Mouse (Mus musculus) neutrophil, adult 59 days (primary cell): Measurements from ENCODE around the gene Ptk7. TPM values are rescaled to one million over a fixed set of nuclear protein-coding genes. Genes with fewer than 3 reads are reported as not detected.

ENCODE experiments used
- total RNA-seq, 2 experiments: library from RNA; stranded (reverse); gene quantifications; 1 replicate in 1 of 2; 2 replicates in 1 of 2; pipeline ENCODE4 v1.2.4; 2023

The Ptk7 gene
- under 1 TPM; 0.33 to 0.57 TPM for total RNA-seq

DNA sequence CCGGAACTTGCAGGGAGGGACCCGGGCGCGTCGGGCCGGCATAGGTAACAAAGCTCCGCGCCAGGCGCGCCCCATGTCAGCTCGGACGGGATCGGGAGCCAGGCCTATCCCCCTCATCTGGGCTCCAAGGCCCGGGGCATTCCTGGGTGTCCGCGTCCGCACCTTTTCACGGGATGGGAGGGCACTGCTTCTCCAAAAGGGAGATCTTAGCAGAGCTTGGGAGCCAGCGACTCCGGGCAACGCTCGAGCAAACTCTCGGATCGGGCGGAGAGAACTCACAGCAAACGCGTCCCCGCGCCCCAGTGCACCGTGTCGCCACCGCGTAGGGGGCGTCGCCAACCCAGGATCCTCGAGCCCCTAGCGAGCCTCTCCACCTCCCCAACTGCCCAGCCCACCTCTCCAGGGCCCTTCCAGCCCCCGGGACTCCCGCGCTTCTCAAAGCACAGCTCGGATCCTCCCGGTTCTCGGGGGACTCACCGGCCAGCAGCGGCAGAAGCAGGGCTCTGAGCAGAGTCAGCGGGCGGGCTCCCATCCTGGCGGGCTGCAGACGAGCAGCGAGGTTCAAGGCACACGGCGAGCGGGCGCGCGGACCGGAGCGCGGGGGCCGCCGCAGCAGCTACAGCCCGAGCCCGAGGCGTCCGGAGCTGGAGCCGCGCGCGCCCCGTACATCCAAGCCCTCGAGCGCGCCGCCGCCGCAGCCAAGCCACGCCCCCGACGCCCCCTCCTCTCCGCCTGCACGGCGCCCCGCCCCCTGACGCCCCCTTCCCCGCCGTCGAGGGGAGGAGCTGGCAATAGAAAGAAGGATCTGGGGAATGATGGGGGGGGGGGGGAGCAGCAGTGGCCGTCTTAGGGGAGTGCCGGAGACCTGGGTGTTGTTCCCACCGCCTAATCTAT is at the start of gene Ptk7:
Gene Ptk7 (minus strand): TSS at position 714 of the 894 bp plus-strand sequence.

DNA sequence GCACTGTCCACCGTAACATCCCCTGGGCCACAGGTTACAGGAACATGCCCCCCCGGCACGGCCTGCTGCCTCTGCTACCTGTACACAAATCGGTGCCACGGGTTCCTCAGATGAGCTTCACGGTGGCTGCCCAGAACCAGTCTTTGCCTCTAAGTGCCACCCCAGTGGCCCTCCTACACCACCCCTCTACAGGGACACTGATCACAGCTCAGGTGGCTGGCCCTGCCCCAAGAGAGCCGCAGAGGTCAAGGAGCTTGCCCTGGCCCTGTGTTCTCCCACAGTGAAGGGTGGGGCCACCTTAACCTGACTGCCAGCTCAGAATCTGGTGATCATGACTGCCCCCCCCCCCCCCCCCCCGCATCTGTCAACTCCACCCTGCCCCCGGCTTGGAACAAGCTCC is 49.1 kb upstream of the Ptk7 start, which contains the start of gene Mea1:
Gene Mea1 (plus strand): TSS at position 378 of the 400 bp plus-strand sequence.

DNA sequence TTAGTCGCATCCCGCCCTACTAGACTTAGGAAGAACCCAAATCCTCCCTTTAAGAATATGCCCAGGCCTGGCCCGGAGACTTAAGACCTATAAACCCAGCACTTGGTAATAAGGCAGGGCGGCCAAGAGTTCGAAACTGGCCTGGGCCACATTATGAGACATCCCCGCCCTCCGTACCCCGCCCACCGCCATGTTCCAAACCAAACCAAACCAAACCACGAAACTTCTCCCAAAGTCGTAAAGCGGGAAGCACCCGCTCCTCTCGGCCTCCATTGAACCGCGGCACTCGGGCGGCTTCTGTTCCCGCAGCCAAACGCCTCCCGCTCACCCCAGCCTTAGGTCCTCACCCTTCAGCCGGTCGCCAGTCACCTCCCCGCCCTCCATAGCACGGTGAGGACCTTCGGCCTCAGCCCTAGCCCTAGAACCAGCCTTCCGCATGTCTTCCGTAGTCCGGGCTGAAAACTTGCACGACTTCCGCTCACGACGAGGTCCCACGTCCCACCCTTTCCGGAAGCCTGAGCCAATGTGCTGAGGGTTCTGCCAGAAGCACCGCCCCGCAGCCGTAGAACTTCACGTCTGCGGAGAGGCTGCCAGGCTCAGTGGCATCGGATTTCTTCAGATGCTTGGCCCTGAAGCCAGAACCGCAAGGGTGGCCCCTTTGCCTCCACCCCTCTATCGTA is 44.7 kb upstream of the Ptk7 start, which contains the start of gene Rrp36:
Gene Rrp36 (minus strand): TSS at position 503 of the 680 bp plus-strand sequence.

DNA sequence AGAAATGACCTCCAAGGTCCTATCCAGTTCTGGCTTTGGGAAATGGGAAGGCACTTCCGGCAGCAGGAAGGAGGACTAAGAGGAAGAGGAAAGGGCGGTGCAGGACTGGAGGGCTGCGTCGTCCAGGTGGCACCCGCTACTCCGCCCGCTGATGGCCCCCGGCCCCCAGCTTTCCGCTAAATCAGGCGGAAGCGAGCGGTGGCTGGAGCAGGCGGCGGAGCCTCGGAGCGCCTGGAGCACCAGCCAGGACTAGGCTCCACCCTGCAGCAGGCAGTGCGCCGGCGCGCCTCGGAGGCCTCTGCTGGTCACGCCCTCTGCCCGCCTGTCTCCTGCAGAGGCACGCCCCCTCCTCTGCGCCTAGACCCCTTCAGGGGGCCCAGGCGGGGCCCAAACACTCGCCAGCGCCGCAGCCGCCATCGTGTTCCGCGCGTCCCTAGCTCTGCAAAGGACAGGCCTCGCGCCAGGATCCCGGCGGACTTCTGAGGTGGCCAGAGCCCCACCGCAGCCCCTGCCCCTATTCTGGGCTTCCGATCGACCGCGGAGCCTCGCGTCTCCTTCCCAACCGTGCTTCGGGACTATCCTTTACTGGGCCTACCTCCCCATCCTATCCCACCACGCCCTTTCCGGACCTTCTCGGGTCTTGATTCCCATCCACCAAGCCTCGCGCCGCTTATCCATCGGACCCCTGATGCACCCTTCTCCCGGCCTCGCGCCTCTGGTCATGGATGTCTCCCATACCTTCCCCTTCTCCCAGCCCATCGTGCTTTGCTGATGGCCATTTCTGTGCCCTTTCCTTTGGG is 21.1 kb upstream of the Ptk7 start, which contains the start of gene Cul7:
Gene Cul7 (plus strand): TSS at position 106 of the 800 bp plus-strand sequence.

DNA sequence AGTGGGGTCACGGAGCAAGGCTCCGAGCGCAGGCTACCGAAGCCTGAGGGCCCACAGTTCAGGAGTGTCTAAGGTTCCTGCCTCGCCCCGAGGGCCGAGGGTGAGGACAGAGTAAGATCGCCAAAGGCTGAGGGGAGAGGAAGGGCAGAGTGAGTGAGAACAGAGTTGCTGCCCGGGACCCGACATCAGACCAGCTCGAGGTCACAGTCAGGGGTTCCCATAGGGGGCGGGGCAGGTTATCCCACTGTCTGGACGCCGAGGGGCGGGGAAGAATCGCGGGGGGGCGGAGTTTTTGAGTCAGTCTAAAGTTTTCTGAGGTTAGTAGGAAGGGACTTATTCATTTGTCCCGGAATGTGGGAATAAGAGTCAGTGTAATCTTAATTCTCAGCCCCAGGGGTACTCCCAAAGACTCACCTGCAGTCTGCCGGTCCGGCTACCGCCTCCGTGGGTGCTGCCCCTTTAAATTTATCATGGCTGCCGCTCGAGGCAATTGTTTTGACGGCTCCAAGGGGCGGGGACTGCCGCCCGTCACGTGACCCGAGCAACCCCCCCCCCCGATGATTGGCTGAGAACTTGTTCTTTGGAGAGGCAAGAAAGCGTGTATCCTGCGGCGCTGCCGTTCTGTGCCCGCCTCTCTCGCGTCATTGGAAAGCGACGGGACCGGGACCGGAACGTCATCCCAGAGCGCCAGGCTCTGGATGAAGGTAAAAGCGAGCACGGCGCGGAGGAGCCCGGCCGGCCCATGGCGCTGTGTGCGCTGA is 16.4 kb upstream of the Ptk7 start, which contains the start of the genes Klc4 and Mrpl2:
Gene Klc4 (minus strand): TSS at position 462 of the 761 bp plus-strand sequence.
Gene Mrpl2 (plus strand): TSS at position 669 of the 761 bp plus-strand sequence.

DNA sequence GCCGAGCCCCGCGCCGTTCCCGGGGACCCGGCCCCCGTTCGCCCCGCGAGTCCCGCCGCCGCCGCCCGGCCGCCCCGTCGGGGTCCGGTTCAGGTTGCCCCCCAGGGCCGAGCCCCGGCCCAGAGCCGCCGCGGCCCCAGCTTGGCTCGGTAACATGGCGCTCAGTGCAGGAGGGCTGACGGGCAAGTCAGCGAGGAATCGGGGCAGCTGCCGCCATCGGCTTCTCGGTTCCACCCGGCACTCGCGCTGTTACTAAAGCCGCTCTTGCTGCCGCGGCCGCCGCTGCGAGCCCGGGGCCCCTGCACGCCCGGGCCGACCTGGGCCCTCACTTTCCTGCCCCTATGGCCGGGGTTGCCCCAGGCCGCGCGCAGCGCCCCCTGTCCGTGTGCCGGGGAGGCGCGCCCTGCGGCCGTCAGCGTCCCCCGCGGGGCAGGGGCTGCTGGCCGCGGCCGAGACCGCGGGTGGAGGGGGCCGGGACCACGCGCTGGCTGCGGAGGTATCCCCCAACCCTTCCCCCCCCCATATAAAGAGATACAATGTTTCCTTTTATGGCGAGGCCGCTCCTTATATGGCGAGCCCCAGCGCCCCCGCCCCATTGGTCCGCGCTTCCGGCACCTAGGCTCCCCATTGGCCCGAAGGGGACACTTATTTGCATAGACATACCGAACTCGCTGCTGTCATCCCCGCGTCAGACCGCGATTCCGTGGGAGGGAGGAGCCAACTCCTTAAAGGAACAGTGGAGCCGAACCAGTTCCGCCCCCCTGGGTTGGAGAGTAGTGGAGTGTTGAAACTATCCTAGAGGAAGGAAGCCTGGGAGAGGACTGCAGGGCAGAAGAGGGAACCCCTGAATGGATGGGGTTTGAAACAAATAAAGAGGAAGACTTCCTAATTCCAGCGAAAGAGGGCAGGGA is 73.4 kb downstream of the Ptk7 start, which contains the start of gene Srf:
Gene Srf (minus strand): TSS at position 503 of the 911 bp plus-strand sequence.

DNA sequence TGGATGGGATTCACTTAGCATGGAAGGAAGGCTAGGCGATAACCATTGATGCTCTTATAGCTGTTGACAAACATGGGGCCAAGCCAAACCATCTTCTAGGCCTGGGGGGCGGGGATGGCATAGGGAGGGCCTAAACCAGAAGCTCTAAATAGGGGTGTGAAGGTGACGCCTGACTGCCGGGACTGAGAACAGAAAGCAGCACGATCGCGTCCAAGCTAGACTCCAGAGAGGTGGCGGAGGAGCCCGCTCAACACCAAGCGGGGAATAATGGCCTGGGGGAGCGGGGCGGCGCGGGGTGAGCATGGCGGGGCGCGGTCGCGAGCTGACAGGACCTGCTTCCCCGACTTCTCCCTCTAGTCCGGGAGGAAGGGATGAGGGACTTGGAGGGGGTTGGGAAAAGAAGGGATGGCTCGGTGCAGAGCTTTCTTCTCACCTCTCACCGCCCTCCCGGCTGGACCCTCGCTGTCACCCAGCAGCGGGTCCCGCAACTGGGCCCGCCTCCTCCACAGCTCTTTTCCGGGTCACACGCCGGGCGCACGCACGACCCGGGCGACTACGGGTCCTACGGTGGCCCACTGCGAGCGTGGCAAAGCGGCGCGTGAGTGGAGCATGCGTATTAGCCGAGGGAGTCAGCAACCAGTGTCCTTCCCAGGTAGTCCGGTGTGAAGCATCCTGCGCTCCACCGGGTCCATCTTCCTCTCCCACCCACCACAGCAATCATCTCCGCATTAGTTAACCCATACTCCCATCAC is 83.3 kb downstream of the Ptk7 start, which contains the start of gene Cul9:
Gene Cul9 (minus strand): TSS at position 576 of the 752 bp plus-strand sequence.

Other genes starting within 250 kb of the Ptk7 start
- 1 to 10 TPM; 5.0 to 9.9 TPM for gene Zfp318, start 245.8 kb downstream of the Ptk7 start, total RNA-seq
- not detected for gene Crip3, start 200.6 kb downstream of the Ptk7 start, total RNA-seq
- gene Slc22a7, start 191.0 kb downstream of the Ptk7 start, total RNA-seq = not detected
- gene Ttbk1, start 141.8 kb downstream of the Ptk7 start, total RNA-seq = not detected
- 1 to 10 TPM; 3.7 to 5.4 TPM for gene Dnph1, start 132.8 kb downstream of the Ptk7 start, total RNA-seq
- gene Cul9, start 83.1 kb downstream of the Ptk7 start, total RNA-seq = 1 to 10 TPM; 3.3 to 4.3 TPM
- gene Srf, start 73.3 kb downstream of the Ptk7 start, total RNA-seq = 10 to 100 TPM; 51.5 to 56.3 TPM
- gene Klc4, start 16.5 kb upstream of the Ptk7 start, total RNA-seq = 10 to 100 TPM; 22.9 to 26.0 TPM
- gene Mrpl2, start 16.7 kb upstream of the Ptk7 start, total RNA-seq = 10 to 100 TPM; 22.4 to 22.6 TPM
- gene Cul7, start 20.8 kb upstream of the Ptk7 start, total RNA-seq = 1 to 10 TPM; 3.5 to 3.6 TPM
- gene Rrp36, start 44.8 kb upstream of the Ptk7 start, total RNA-seq = 10 to 100 TPM; 13.3 to 16.9 TPM
- 10 to 100 TPM; 41.6 to 50.6 TPM for gene Mea1, start 49.3 kb upstream of the Ptk7 start, total RNA-seq
- gene Klhdc3, start 51.4 kb upstream of the Ptk7 start, total RNA-seq = 10 to 100 TPM; 48.5 to 51.8 TPM
- gene Ppp2r5d, start 75.6 kb upstream of the Ptk7 start, total RNA-seq = 10 to 100 TPM; 24.7 to 30.7 TPM
- gene Pex6, start 82.0 kb upstream of the Ptk7 start, total RNA-seq = 10 to 100 TPM; 19.7 to 20.7 TPM
- gene Gnmt, start 99.7 kb upstream of the Ptk7 start, total RNA-seq = 1 to 10 TPM; 3.2 to 4.0 TPM
- gene Cnpy3, start 122.7 kb upstream of the Ptk7 start, total RNA-seq = 100 to 1,000 TPM in 1 of 2 experiments, 10 to 100 TPM in 1; 84.1 to 101 TPM
- not detected for gene Ptcra, start 134.2 kb upstream of the Ptk7 start, total RNA-seq
- gene 2310039H08Rik, start 143.1 kb upstream of the Ptk7 start, total RNA-seq = 10 to 100 TPM in 1 of 2 experiments, 1 to 10 TPM in 1; 9.7 to 10.0 TPM
- 10 to 100 TPM; 39.7 to 45.5 TPM for gene Rpl7l1, start 153.2 kb upstream of the Ptk7 start, total RNA-seq
- gene Bicral, start 229.0 kb upstream of the Ptk7 start, total RNA-seq = 10 to 100 TPM; 33.6 to 43.1 TPM